Mouse (Mus musculus) cortical plate, adult 2 months (tissue): ENCODE results near the gene Lpcat1.

ENCODE experiments used
- CTCF ChIP-seq: fragments of 200-500 bp; IDR thresholded peaks from 2 replicates; pipeline ENCODE4 v1.5.1; 2011; ENCODE audit warnings: mild to moderate bottlenecking, control low read depth, low read length; ENCODE audit not compliant: insufficient read depth; ENCODE audit errors: extremely low read depth
- POLR2A ChIP-seq: fragments of 200-500 bp; IDR thresholded peaks from 2 replicates; pipeline ENCODE4 v1.6.1; 2011; ENCODE audit warnings: mild to moderate bottlenecking, low read length, control low read depth; ENCODE audit not compliant: insufficient read depth; ENCODE audit errors: extremely low read depth

GRCm38 (mm10) chr13:73425035-73425434, 42.0 kb upstream of the Lpcat1 start:
- TF ChIP-seq POLR2A = no peak
- no peak for TF ChIP-seq CTCF
